In the genomic region with DNA sequence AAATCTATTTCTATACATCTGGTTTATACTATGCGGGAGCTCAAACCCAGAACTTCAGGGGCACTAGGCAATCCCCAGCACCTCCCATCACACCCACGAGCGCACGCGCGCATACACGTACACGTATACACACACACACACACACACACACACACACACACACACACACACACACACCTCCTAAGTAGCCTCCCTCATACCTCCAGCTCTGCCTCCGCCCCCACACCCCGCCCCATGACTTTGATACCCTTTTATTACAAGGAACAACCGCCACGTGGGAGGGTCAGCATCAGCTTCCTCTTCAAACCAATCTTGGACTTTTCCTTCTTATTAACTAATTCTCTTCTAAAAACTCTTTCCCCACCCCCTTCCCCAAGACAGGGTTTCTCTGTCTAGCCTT, we compare ENCODE assay signal across 34 mouse cellular contexts. TPM values are rescaled to one million over a fixed set of nuclear protein-coding genes. Genes with fewer than 3 reads are reported as not detected.
DNase-seq lines count a peak whose midpoint lies in the region; ATAC-seq and TF ChIP-seq lines count a peak whose summit lies in the region.
"Had no signal": no experiment of that assay in that cellular context is flagged by ENCODE, and none has a peak within 500 bp of the region (broad histone marks: within the 10 kb centered on the region; RNA-seq: fewer than 3 reads in every experiment).

No protein-coding gene starts in this region.

- H3K4me1 ChIP-seq in liver, embryonic 11.5 days (replicated peaks; ENCODE audit: control insufficient read depth, insufficient read depth, low read length): peaks cover 6% of the 10 kb centered on the region
- H3K4me1 ChIP-seq in E14TG2a.4 (replicated peaks; ENCODE audit: low read depth, low read length): peaks cover 57% of the 10 kb centered on the region
- H3K4me1 ChIP-seq: embryonic facial prominence, embryonic 13.5 days; hindbrain, embryonic 12.5 days had no signal

- H3K9ac ChIP-seq in liver, embryonic 11.5 days (ENCODE audit: low read depth, low read length): no peak overlapping the region
- H3K9ac ChIP-seq: embryonic facial prominence, embryonic 13.5 days; forebrain, embryonic 12.5 days; forebrain, embryonic 15.5 days; hindbrain, embryonic 12.5 days; hindbrain, embryonic 15.5 days had no signal

- H3K4me3 ChIP-seq in liver, embryonic 11.5 days (ENCODE audit: low read depth, low read length): no peak overlapping the region
- H3K4me3 ChIP-seq in E14TG2a.4 (replicated peaks; ENCODE audit: low read length): peak overlapping the region; percentile 93
- H3K4me3 ChIP-seq: embryonic facial prominence, embryonic 10.5 days; embryonic facial prominence, embryonic 13.5 days; erythroblast, embryonic 14.5 days; forebrain, embryonic 12.5 days; forebrain, embryonic 15.5 days; heart, adult 2 months; hindbrain, embryonic 12.5 days; hindbrain, embryonic 15.5 days had no signal

- no peaks in the 10 kb centered on the region for H3K36me3 ChIP-seq in liver, embryonic 11.5 days (ENCODE audit: control insufficient read depth, insufficient read depth, low read length)
- peaks cover 31% of the 10 kb centered on the region for H3K36me3 ChIP-seq in E14TG2a.4 (ENCODE audit: insufficient read depth, low read length)
- H3K36me3 ChIP-seq: embryonic facial prominence, embryonic 10.5 days; embryonic facial prominence, embryonic 13.5 days; forebrain, embryonic 12.5 days; forebrain, embryonic 15.5 days; hindbrain, embryonic 12.5 days; hindbrain, embryonic 15.5 days had no signal

- H3K27me3 ChIP-seq in liver, embryonic 11.5 days (replicated peaks; ENCODE audit: control insufficient read depth, insufficient read depth, low read length): no peaks in the 10 kb centered on the region
- no peaks in the 10 kb centered on the region for H3K27me3 ChIP-seq in E14TG2a.4 (ENCODE audit: insufficient read depth, low read length)
- H3K27me3 ChIP-seq: embryonic facial prominence, embryonic 13.5 days; forebrain, embryonic 12.5 days; forebrain, embryonic 15.5 days; hindbrain, embryonic 12.5 days; hindbrain, embryonic 15.5 days; Patski had no signal

- no peak for TF ChIP-seq CTCF in E14TG2a.4 (conservative IDR thresholded peaks at IDR 0.05; ENCODE audit: low read length)

- no peak for ATAC-seq in liver, embryonic 11.5 days (replicated peaks; ENCODE audit: low FRiP score)
- ATAC-seq: activated CD4-positive, CD25-positive, alpha-beta regulatory T cell, adult 4 months; forebrain, embryonic 15.5 days; Patski had no signal

- no peak for DNase-seq in liver, embryonic 11.5 days (ENCODE audit: low spot score)
- DNase-seq in liver (no peak), ES-CJ7 (ENCODE audit: low read depth, low spot score) (peak; percentile 95), R1 (ENCODE audit: low read depth, low spot score) (peak; percentile 96)
- DNase-seq in kidney, postnatal 10 days: no peak
- no peak for DNase-seq in yolk sac, embryonic 10.5 days (ENCODE audit: low spot score)
- no peak for DNase-seq in thymus, postnatal 25 days
- DNase-seq: adrenal gland, adult 8-10 months; adrenal gland, postnatal 25 days; B cell, adult 2 months; cerebellum, adult 11-12 months; cerebellum, adult 8-10 months; cerebellum, postnatal 10 days; cerebellum, postnatal 36 days; embryo, embryonic 11 days; gastrocnemius, postnatal 25 days; heart, adult 2 months had no signal

- H3K27ac ChIP-seq in liver, embryonic 11.5 days (ENCODE audit: low read depth, low read length): no peak overlapping the region
- H3K27ac ChIP-seq: embryonic facial prominence, embryonic 10.5 days; embryonic facial prominence, embryonic 13.5 days; forebrain, embryonic 12.5 days; forebrain, embryonic 15.5 days; heart, adult 2 months; hindbrain, embryonic 12.5 days; hindbrain, embryonic 15.5 days had no signal

- 81% methylated on average over 12 of the region's 12 CpGs for WGBS in liver, embryonic 11.5 days

- H3K4me2 ChIP-seq in liver, embryonic 11.5 days: peak overlapping the region; percentile 58; the same call in 1 of the 2 replicates
- H3K4me2 ChIP-seq: embryonic facial prominence, embryonic 13.5 days; forebrain, embryonic 12.5 days; forebrain, embryonic 15.5 days; heart, embryonic 11.5 days; hindbrain, embryonic 12.5 days; hindbrain, embryonic 15.5 days had no signal

- H3K9me3 ChIP-seq in liver, embryonic 11.5 days (ENCODE audit: control insufficient read depth, low read length): no peaks in the 10 kb centered on the region
- no peaks in the 10 kb centered on the region for H3K9me3 ChIP-seq in E14TG2a.4 (ENCODE audit: low read length)
- H3K9me3 ChIP-seq: embryonic facial prominence, embryonic 10.5 days; embryonic facial prominence, embryonic 13.5 days; forebrain, embryonic 12.5 days; forebrain, embryonic 15.5 days; hindbrain, embryonic 12.5 days; hindbrain, embryonic 15.5 days had no signal

RNA-seq across cellular contexts. Expression of gene Gdf3, which starts 2.2 kb away (rescaled TPM):
- 13.9 and 14.6 TPM in 2 replicates for polyA plus RNA-seq in liver, embryonic 11.5 days (2014; fragmentation: Nextera tagmentation; extraction: Ambion mirVana)
- polyA plus RNA-seq: brain, embryonic 14.5 days; cortical plate, adult 2 months; embryonic facial prominence, embryonic 13.5 days; erythroblast, embryonic 14.5 days; forebrain, embryonic 12.5 days; forebrain, embryonic 15.5 days; heart, adult 2 months; Patski had no signal

RNA-seq across cellular contexts. Expression of gene Apobec1, which starts 5.5 kb away (rescaled TPM):
- polyA plus RNA-seq in liver, embryonic 11.5 days (2014; fragmentation: Nextera tagmentation; extraction: Ambion mirVana): 3.7 and 5.6 TPM in 2 replicates
- polyA plus RNA-seq: erythroblast, embryonic 14.5 days had no signal

RNA-seq across cellular contexts. Expression of gene Dppa3, which starts 18.5 kb away (rescaled TPM):
- not detected in 2 replicates for polyA plus RNA-seq in liver, embryonic 11.5 days (2014; fragmentation: Nextera tagmentation; extraction: Ambion mirVana)
- polyA plus RNA-seq: activated CD4-positive, CD25-positive, alpha-beta regulatory T cell, adult 4 months; brain, embryonic 14.5 days; cortical plate, adult 2 months; embryonic facial prominence, embryonic 10.5 days; embryonic facial prominence, embryonic 13.5 days; erythroblast, embryonic 14.5 days; forebrain, embryonic 12.5 days; forebrain, embryonic 15.5 days; gonadal fat pad, adult 2 months; heart, adult 2 months; heart, embryonic 11.5 days; hindbrain, embryonic 12.5 days; hindbrain, embryonic 15.5 days; intestine, embryonic 14.5 days; Patski had no signal

RNA-seq across cellular contexts. Expression of gene Aicda, which starts 54.1 kb away (rescaled TPM):
- 0.18 TPM in 1 of 2 replicates, not detected in the other for polyA plus RNA-seq in liver, embryonic 11.5 days (2014; fragmentation: Nextera tagmentation; extraction: Ambion mirVana)
- polyA plus RNA-seq: cortical plate, adult 2 months; erythroblast, embryonic 14.5 days; forebrain, embryonic 12.5 days; gonadal fat pad, adult 2 months; heart, adult 2 months; heart, embryonic 14.5 days; heart, postnatal 0 days; Patski had no signal

Comparison
In these comparisons a context has a peak if more than half of its experiments do, and no peak if none do; other contexts are left out.
1. DNase-seq: peak in ES-CJ7 (single experiment) and R1 (single experiment); none in liver, embryonic 11.5 days (single experiment), liver (single experiment), kidney, postnatal 10 days (single experiment), yolk sac, embryonic 10.5 days (single experiment) and thymus, postnatal 25 days (single experiment).